Mouse (Mus musculus): ENCODE data around the gene 4930455H04Rik. TPM values are rescaled to one million over a fixed set of nuclear protein-coding genes. Genes with fewer than 3 reads are reported as not detected.

4930455H04Rik gene
- polyA plus RNA-seq, 1 experiment = not detected

- Histone ChIP-seq H3K27me3 (ENCODE audit: control insufficient read depth, insufficient read depth, low read length) (no peaks in the 10 kb centered on the region), H3K27ac (ENCODE audit: insufficient read depth, low read depth, low read length) (no peak overlapping the region), H3K36me3 (ENCODE audit: control insufficient read depth, insufficient read depth, low read length) (no peaks in the 10 kb centered on the region), H3K4me1 (ENCODE audit: control insufficient read depth, insufficient read depth, insufficient read length, low read length) (no peaks in the 10 kb centered on the region), H3K4me3 (ENCODE audit: low read depth, low read length) (no peak overlapping the region)
- WGBS = 95% methylated on average over 1 of the region's 1 CpGs
- TF ChIP-seq POLR2A (IDR thresholded peaks at IDR 0.05; ENCODE audit: low read depth, low read length) = no peak
- TF ChIP-seq CTCF (IDR thresholded peaks at IDR 0.05; ENCODE audit: extremely low read depth, insufficient read length, insufficient replicate concordance, low read depth, low read length) = no peak
Measured at GRCm38 (mm10) chr3:116941559-116942117, 26.4 kb upstream of the 4930455H04Rik start.

GRCm38 (mm10) chr3:116942751-116943150 is 25.3 kb upstream of the 4930455H04Rik start:
- H3K27me3 ChIP-seq (ENCODE audit: control insufficient read depth, insufficient read depth, low read length) = no peaks in the 10 kb centered on the region
- H3K4me3 ChIP-seq (ENCODE audit: low read depth, low read length) = no peak overlapping the region
- no peak overlapping the region for H3K27ac ChIP-seq (ENCODE audit: insufficient read depth, low read depth, low read length)
- no peaks in the 10 kb centered on the region for H3K36me3 ChIP-seq (ENCODE audit: control insufficient read depth, insufficient read depth, low read length)
- WGBS = 52% methylated on average over 6 of the region's 6 CpGs
- TF ChIP-seq POLR2A (IDR thresholded peaks at IDR 0.05; ENCODE audit: low read depth, low read length) = no peak
- no peak for TF ChIP-seq CTCF (IDR thresholded peaks at IDR 0.05; ENCODE audit: extremely low read depth, insufficient read length, insufficient replicate concordance, low read depth, low read length)
- no peaks in the 10 kb centered on the region for H3K4me1 ChIP-seq (ENCODE audit: control insufficient read depth, insufficient read depth, insufficient read length, low read length)

- Histone ChIP-seq H3K27me3 (ENCODE audit: control insufficient read depth, insufficient read depth, low read length) (no peaks in the 10 kb centered on the region), H3K4me3 (ENCODE audit: low read depth, low read length) (no peak overlapping the region), H3K36me3 (ENCODE audit: control insufficient read depth, insufficient read depth, low read length) (no peaks in the 10 kb centered on the region), H3K4me1 (ENCODE audit: control insufficient read depth, insufficient read depth, insufficient read length, low read length) (no peaks in the 10 kb centered on the region), H3K27ac (ENCODE audit: insufficient read depth, low read depth, low read length) (no peak overlapping the region)
- no peak for TF ChIP-seq CTCF (IDR thresholded peaks at IDR 0.05; ENCODE audit: extremely low read depth, insufficient read length, insufficient replicate concordance, low read depth, low read length)
- no peak for TF ChIP-seq POLR2A (IDR thresholded peaks at IDR 0.05; ENCODE audit: low read depth, low read length)
- WGBS = 86% methylated on average over 4 of the region's 4 CpGs
Measured at GRCm38 (mm10) chr3:116943422-116943821, 24.6 kb upstream of the 4930455H04Rik start.

- TF ChIP-seq POLR2A (IDR thresholded peaks at IDR 0.05; ENCODE audit: low read depth, low read length) = no peak
- no peak for TF ChIP-seq CTCF (IDR thresholded peaks at IDR 0.05; ENCODE audit: extremely low read depth, insufficient read length, insufficient replicate concordance, low read depth, low read length)
Measured at GRCm38 (mm10) chr3:116946476-116946875, 21.6 kb upstream of the 4930455H04Rik start.

GRCm38 (mm10) chr3:116950665-116951115 is 17.4 kb upstream of the 4930455H04Rik start:
- WGBS = 53% methylated on average over 6 of the region's 6 CpGs
- Histone ChIP-seq H3K27ac (ENCODE audit: insufficient read depth, low read depth, low read length) (no peak overlapping the region), H3K27me3 (ENCODE audit: control insufficient read depth, insufficient read depth, low read length) (no peaks in the 10 kb centered on the region), H3K4me3 (ENCODE audit: low read depth, low read length) (no peak overlapping the region), H3K36me3 (ENCODE audit: control insufficient read depth, insufficient read depth, low read length) (no peaks in the 10 kb centered on the region), H3K4me1 (ENCODE audit: control insufficient read depth, insufficient read depth, insufficient read length, low read length) (no peaks in the 10 kb centered on the region)
- TF ChIP-seq POLR2A (IDR thresholded peaks at IDR 0.05; ENCODE audit: low read depth, low read length) (no peak), CTCF (IDR thresholded peaks at IDR 0.05; ENCODE audit: extremely low read depth, insufficient read length, insufficient replicate concordance, low read depth, low read length) (no peak)

More at GRCm38 (mm10) chr3:116946476-116946875, 21.6 kb upstream of the 4930455H04Rik start:
- 80% methylated on average over 4 of the region's 4 CpGs for WGBS
- Histone ChIP-seq H3K4me3 (ENCODE audit: low read depth, low read length) (no peak overlapping the region), H3K36me3 (ENCODE audit: control insufficient read depth, insufficient read depth, low read length) (no peaks in the 10 kb centered on the region), H3K27me3 (ENCODE audit: control insufficient read depth, insufficient read depth, low read length) (no peaks in the 10 kb centered on the region), H3K27ac (ENCODE audit: insufficient read depth, low read depth, low read length) (no peak overlapping the region), H3K4me1 (ENCODE audit: control insufficient read depth, insufficient read depth, insufficient read length, low read length) (no peaks in the 10 kb centered on the region)

- WGBS = 70% methylated on average over 3 of the region's 3 CpGs
- no peak overlapping the region for H3K27ac ChIP-seq (ENCODE audit: insufficient read depth, low read depth, low read length)
- H3K4me1 ChIP-seq (ENCODE audit: control insufficient read depth, insufficient read depth, insufficient read length, low read length) = no peaks in the 10 kb centered on the region
- TF ChIP-seq CTCF (IDR thresholded peaks at IDR 0.05; ENCODE audit: extremely low read depth, insufficient read length, insufficient replicate concordance, low read depth, low read length) (no peak), POLR2A (IDR thresholded peaks at IDR 0.05; ENCODE audit: low read depth, low read length) (no peak)
- H3K4me3 ChIP-seq (ENCODE audit: low read depth, low read length) = no peak overlapping the region
- no peaks in the 10 kb centered on the region for H3K36me3 ChIP-seq (ENCODE audit: control insufficient read depth, insufficient read depth, low read length)
- no peaks in the 10 kb centered on the region for H3K27me3 ChIP-seq (ENCODE audit: control insufficient read depth, insufficient read depth, low read length)
Measured at GRCm38 (mm10) chr3:116951489-116951888, 16.6 kb upstream of the 4930455H04Rik start.

GRCm38 (mm10) chr3:116952242-116952899 is 15.7 kb upstream of the 4930455H04Rik start:
- H3K4me3 ChIP-seq (ENCODE audit: low read depth, low read length) = no peak overlapping the region
- no peak overlapping the region for H3K27ac ChIP-seq (ENCODE audit: insufficient read depth, low read depth, low read length)
- 62% methylated on average over 8 of the region's 8 CpGs for WGBS
- no peak for TF ChIP-seq CTCF (IDR thresholded peaks at IDR 0.05; ENCODE audit: extremely low read depth, insufficient read length, insufficient replicate concordance, low read depth, low read length)
- no peak for TF ChIP-seq POLR2A (IDR thresholded peaks at IDR 0.05; ENCODE audit: low read depth, low read length)
- H3K36me3 ChIP-seq (ENCODE audit: control insufficient read depth, insufficient read depth, low read length) = no peaks in the 10 kb centered on the region
- H3K27me3 ChIP-seq (ENCODE audit: control insufficient read depth, insufficient read depth, low read length) = no peaks in the 10 kb centered on the region
- H3K4me1 ChIP-seq (ENCODE audit: control insufficient read depth, insufficient read depth, insufficient read length, low read length) = no peaks in the 10 kb centered on the region
